Mouse (Mus musculus) megakaryocyte, embryonic 14.5 days (primary cell): Measurements from ENCODE around the gene Ugt3a2.

ENCODE experiments used
- FLI1 ChIP-seq: IDR thresholded peaks from 2 replicates; pipeline ENCODE4 v1.6.1; 2012; ENCODE audit warnings: low read length, inconsistent platforms, mixed read lengths
- GATA1 ChIP-seq: IDR thresholded peaks from 3 replicates; pipeline ENCODE4 v1.6.1; 2012; ENCODE audit warnings: mixed read lengths, low read length, inconsistent platforms, borderline replicate concordance

DNA sequence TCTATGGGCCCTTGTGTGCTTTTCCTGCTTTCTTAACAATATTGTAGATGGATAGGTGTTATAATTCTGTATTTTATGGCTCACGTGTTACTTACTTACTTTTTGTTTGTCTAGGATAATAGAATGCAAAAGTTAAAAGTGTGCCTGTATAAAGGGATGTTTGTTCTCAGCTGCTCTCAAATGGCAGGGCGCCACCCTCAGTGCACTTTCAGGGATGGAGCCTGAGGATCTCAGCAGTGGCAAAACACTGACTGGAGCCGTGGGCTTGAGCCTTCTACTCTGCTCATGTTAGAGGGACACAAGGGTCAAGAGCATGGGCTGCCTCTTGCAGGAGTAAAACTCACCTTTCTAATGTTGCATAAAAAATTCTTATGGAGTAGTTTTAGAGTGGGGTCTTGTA, 1.7 kb downstream of the Ugt3a2 start:
- no peak for TF ChIP-seq GATA1
- TF ChIP-seq FLI1 = no peak
